Mouse (Mus musculus): ENCODE measurements around the gene Pxn. TPM values are rescaled to one million over a fixed set of nuclear protein-coding genes. Genes with fewer than 3 reads are reported as not detected.

The Pxn gene
- total RNA-seq (2017) = 31.2 and 72.4 TPM in 2 replicates

DNA sequence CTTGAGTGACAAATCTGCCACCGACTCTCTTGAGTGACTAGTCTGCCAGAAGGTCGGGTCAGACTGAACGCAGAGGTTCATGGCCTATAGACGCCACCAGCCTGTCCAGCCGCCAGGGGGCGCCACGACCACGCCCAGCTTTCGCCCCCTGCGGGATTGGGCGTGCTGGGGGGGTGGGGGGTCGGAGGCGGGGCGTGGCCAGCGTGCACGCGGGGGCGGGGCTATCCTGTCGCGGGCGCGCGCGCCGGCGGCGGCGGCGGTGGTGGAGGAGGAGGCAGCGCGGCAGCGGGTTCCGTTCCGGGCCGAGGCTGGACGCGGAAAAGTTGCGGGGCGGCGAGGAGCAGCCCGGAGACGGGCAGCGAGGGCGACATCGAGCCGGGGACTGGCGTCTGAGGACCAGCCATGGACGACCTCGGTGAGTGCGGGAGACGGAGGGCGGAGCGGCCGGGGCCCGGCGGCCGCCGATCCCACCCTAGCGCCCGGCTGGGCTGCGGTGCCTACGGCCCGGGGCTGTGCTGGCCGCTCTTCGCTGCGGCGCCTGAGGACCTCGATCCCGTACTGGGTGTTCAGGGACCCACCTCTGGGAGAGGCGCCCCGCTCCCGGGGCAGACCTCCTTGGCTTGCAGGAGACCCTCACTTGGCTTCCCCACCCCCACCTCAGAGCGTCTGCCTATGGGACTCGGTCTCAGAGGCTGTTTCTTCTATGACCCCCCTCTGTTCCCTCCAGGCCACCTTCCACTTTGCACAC is at the start of gene Pxn:
Gene Pxn (plus strand): TSS at position 223 of the 748 bp plus-strand sequence.
- ATAC-seq (replicated peaks; ENCODE audit: low read depth, poor library complexity, severe bottlenecking) = peak; percentile 89

DNA sequence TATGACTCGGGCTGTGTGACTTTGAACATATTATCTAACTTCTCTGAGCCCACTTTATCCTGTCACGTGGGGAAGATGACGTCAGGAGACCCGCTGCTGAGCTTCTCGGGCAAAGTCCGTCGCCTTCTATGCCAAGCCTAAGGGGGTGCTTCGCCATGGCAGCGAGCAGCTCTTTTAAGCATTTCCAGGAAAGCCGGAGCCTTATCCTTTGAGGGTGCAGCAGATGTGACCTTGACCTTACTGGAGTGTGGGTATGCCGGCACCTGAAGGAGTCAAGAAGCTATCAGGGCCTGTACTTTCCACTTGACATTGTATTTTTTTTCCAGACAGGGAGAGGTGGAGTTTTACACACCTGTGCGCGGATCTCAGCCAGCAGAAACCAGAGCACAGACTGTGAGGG is 47.6 kb upstream of the Pxn start:
- ATAC-seq (replicated peaks; ENCODE audit: low read depth, poor library complexity, severe bottlenecking) = no peak

DNA sequence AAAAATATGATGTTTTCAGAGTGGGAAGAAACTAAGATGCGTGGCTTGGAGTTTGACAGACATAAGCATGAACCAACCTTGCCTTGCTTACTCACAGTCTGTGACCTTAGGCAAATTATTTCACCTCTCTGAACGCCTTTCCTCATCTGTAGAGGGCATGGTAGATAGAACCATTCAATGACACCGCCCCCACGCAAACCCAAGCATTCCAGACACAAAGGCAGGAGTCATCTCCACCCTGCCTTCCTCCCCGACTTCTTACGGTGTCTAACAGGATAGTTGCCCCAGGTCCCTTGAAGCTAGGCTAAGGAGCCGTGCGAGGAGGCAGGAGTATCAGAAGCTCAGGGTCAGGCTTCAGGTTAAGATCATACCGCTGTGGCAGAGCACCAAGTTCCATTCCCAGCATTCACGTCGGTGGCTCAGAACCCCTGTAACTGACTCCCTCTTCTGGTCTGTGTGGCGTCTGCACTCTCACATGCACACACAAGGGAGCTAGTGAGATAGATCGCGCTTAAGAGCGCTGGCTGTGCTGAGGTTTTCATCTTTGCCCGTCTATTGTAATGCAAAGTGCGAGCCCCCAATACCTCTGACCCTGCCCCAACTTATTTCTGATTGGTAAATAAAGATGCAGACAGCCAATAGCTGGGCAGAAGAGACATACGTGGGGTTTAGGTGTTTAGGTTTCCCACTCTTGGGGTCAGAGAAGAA is 41.9 kb upstream of the Pxn start:
- no peak for ATAC-seq (replicated peaks; ENCODE audit: low read depth, poor library complexity, severe bottlenecking)

GRCm38 (mm10) chr5:115465642-115466420 is 40.6 kb upstream of the Pxn start, which contains the start of gene Pla2g1b:
Gene Pla2g1b (plus strand): TSS chr5:115466262.
- ATAC-seq (replicated peaks; ENCODE audit: low read depth, poor library complexity, severe bottlenecking) = peak; percentile 45; the same call in 1 of the 2 replicates

- ATAC-seq (replicated peaks; ENCODE audit: low read depth, poor library complexity, severe bottlenecking) = no peak
These were observed 36.7 kb upstream of the Pxn start for GRCm38 (mm10) chr5:115469791-115470190.

DNA sequence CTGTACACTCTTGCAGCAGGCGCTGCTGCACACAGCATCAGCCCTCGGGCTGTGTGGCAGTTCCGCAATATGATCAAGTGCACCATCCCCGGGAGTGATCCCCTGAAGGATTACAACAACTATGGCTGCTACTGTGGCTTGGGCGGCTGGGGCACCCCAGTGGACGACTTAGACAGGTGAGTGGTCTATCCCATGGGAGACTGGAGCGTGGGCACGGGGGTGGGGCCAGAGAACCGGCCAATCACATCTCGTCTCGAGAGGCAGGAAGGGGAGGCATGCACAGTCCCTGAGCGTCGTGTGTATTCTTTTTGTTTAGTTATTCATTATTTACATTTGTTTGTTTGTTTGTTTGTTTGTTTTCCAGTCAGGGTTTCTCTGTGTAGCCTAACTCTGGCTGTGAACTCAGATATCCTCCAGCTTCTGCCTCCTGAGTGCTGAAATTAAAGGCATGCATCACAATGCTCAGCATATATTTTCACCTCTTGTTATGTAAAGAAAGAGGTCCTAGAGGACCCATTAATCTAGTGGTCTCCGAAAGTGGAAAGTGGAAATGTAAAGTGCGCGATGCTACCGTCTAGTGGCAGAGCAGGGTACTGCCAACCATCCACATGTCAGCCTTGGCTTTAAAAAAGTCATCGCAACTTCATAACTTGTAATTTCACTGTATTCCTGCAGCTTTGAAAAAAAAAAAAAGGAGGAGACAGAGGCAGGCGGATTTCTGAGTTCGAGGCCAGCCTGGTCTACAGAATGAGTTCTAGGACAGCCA is 35.5 kb upstream of the Pxn start:
- peak; percentile 74 for ATAC-seq (replicated peaks; ENCODE audit: low read depth, poor library complexity, severe bottlenecking)

- ATAC-seq (replicated peaks; ENCODE audit: low read depth, poor library complexity, severe bottlenecking) = no peak
These were observed 33.3 kb upstream of the Pxn start for GRCm38 (mm10) chr5:115473191-115473590.

DNA sequence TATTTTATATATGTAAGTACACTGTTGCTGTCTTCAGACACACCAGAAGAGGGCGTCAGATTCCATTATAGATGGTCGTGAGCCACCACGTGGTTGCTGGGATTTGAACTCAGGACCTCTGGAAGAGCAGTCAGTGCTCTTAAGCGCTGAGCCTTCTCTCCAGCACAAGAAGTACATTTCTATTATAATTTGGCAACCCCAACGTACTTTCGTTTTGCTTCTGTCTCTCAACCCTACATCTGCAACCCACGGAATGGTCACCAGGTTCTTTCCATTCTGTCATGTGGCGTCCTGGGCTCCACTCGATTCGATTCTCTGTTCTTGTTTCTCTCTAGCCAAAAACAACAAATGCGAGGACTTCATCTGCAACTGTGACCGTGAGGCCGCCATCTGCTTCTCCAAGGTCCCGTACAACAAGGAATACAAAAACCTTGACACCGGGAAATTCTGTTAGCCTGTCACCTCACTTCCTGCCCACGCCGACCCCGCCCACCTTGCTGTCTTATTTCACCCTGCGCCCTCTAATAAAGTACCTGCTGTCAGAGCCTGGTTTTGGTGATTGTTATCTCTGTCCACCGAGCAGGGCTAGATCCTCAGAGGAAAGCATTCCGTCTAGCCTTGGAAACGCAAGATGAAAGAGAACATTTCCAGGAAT is 32.2 kb upstream of the Pxn start:
- ATAC-seq (replicated peaks; ENCODE audit: low read depth, poor library complexity, severe bottlenecking) = peak; percentile 16; the same call in 1 of the 2 replicates

DNA sequence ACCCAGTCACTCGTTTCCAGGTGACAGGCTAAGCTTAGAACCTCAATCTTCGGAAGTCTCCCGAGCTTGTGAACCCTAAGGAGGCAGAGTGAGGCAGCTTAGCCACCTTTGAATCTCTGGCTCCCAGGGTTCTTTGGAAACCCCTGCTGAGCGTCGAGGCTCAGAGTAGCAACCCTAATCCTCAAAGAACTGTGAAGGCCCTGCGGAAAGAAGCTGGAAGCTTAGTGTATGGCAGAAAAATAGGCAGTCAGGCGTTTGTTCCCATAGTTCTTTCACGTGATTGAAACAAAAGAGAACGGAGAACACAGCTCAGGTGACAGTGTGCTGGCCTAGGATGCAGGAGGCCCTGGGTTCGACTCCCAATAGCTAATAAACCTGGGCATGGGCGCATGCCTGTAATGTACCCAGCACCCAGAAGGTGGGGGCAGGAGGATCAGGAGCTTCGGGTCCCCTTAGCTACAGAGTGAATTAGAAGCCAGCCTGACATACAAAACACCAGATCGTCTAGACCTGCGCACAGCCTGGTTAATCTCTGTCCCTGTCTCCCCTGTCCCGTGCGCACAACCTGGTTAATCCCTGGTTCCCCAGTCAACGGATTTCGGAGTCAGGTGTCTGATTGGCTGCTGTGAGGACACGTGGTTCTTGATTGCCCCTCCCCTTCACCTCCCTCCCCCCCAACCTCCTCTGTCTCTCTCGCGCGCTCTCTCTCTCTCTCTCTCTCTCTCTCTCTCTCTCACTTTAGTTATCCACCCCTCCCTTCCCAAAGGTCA is 31.0 kb upstream of the Pxn start:
- peak; percentile 62 for ATAC-seq (replicated peaks; ENCODE audit: low read depth, poor library complexity, severe bottlenecking)

GRCm38 (mm10) chr5:115476107-115476727 is 30.3 kb upstream of the Pxn start:
- ATAC-seq (replicated peaks; ENCODE audit: low read depth, poor library complexity, severe bottlenecking) = peak; percentile 19; the same call in 1 of the 2 replicates

- no peak for ATAC-seq (replicated peaks; ENCODE audit: low read depth, poor library complexity, severe bottlenecking)
These were observed 26.9 kb upstream of the Pxn start for GRCm38 (mm10) chr5:115479561-115479960.

DNA sequence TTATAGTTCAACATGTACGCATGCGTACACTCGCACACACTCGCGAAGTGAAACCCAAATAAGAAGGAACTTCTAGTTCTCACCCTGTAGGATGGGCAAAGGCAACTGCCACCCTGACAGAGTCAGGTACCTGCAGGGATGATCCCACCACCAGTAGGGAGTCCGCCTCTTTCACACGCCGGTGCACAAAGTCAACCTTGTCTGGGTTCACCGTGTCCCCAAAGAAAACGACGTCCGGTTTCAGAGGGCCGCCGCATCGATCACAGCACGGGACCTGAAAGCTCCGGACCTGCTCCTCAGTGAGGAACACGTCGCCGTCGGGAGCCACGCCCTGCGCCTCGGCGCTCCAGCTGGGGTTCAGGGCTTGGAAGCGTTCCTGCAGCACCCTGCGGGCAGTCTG is 26.4 kb upstream of the Pxn start:
- no peak for ATAC-seq (replicated peaks; ENCODE audit: low read depth, poor library complexity, severe bottlenecking)

DNA sequence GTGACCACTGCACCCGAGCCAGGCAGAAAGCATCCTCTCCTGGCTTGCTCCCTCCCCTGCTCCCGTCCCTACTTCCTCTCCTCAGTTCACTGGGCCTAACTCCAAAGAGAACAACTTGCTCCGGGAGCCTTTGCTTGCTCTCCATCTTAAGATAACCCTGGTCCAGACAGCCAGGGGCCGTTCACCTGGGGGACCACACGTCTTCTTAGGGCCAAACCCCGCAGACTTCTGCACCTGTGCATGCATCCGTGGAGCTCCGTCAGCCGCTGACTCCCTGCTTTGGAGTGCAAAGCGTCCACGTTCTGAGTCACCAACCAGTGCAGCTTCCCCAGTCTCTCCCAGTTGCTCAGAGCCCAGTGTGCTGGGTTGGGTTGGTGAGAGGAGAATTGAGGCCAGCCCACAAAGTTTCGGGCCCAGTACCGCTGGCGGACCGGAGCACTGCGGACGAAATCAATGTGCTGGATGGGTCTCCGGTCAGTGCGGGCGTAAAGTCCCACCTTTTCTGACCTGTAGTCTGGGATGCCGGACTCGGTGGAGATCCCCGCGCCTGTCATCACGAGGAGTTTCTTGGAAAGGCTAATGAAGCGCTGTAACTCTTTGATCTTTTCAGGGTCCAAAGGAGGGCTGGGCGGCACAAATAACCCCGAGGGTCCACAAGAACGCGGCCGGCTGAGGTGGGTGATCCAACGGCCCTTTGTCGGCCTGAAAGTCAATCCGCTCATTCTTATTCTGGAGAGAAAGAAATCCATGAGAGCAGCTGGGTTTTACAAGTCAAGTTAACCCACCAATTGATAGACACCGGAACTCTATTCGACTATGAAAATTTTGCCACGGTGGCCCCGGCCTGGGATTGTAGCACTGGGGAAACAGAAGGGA is 23.8 kb upstream of the Pxn start:
- no peak for ATAC-seq (replicated peaks; ENCODE audit: low read depth, poor library complexity, severe bottlenecking)

DNA sequence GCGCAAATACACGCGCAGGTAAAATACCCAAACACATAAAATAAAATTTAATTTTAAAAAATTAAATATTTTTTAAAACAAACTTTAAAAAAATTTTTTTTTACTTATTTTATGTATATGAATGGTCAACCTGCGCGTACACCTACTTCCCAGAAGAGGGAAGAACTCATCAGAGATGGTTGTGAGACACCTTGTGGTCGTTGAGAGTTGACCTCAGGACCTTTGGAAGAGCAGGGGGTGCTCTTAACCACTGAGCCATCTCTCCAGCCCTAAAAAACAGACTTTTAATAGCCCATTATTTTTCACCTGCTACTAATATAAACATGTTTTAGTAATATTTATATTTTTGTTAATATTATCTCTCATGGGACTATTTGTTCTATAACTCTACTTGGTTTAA is 23.1 kb upstream of the Pxn start:
- no peak for ATAC-seq (replicated peaks; ENCODE audit: low read depth, poor library complexity, severe bottlenecking)

GRCm38 (mm10) chr5:115483947-115484920 is 22.2 kb upstream of the Pxn start, which contains the start of gene Sirt4:
Gene Sirt4 (minus strand): TSS chr5:115484725.
- peak; percentile 95 for ATAC-seq (replicated peaks; ENCODE audit: low read depth, poor library complexity, severe bottlenecking)

- ATAC-seq (replicated peaks; ENCODE audit: low read depth, poor library complexity, severe bottlenecking) = no peak
These were observed 21.5 kb upstream of the Pxn start for GRCm38 (mm10) chr5:115484996-115485395.
